Mouse (Mus musculus): Measurements from ENCODE around the gene Man2a1. TPM values are rescaled to one million over a fixed set of nuclear protein-coding genes. Genes with fewer than 3 reads are reported as not detected.
A peak's percentile ranks its signal among the peaks of the same experiment; 100 is the strongest.
"Not testable (repeated sequence)": the region's sequence is repeated elsewhere in the genome, so short reads cannot be mapped to it uniquely, and the experiment has no call there.

Man2a1 gene
- polyA plus RNA-seq, 1 experiment from 2014 or later = 11.5 TPM

GRCm38 (mm10) chr17:64749146-64749545, 148.6 kb downstream of the Man2a1 start:
- Histone ChIP-seq H3K9ac (replicated peaks) (no peak overlapping the region), H3K4me3 (ENCODE audit: low read depth, low read length) (no peak overlapping the region), H3K27ac (ENCODE audit: low read depth) (no peak overlapping the region), H3K27me3 (ENCODE audit: insufficient read depth, low read length) (no peaks in the 10 kb centered on the region), H3K4me2 (ENCODE audit: low read depth, low read length) (no peak overlapping the region), H3K9me3 (ENCODE audit: low read length) (no peaks in the 10 kb centered on the region), H3K36me3 (replicated peaks; ENCODE audit: insufficient read depth, low read length) (peaks cover 48% of the 10 kb centered on the region), H3K4me1 (ENCODE audit: insufficient read depth) (peaks cover 12% of the 10 kb centered on the region)
- WGBS (ENCODE audit: insufficient replicate concordance) = 67% methylated on average over 1 of the region's 1 CpGs
- ATAC-seq (no peak), DNase-seq (no peak)
- TF ChIP-seq EP300 (IDR thresholded peaks at IDR 0.05; ENCODE audit: low read depth) = no peak
- TF ChIP-seq CTCF (IDR thresholded peaks at IDR 0.05; ENCODE audit: low read depth) = no peak

- peaks cover 10% of the 10 kb centered on the region for H3K4me1 ChIP-seq (ENCODE audit: insufficient read depth)
- peaks cover 30% of the 10 kb centered on the region for H3K36me3 ChIP-seq (replicated peaks; ENCODE audit: insufficient read depth, low read length)
- DNase-seq (no peak), ATAC-seq (no peak)
- no peak overlapping the region for H3K9ac ChIP-seq (replicated peaks)
- TF ChIP-seq CTCF (IDR thresholded peaks at IDR 0.05; ENCODE audit: low read depth) (no peak), EP300 (IDR thresholded peaks at IDR 0.05; ENCODE audit: low read depth) (no peak)
- no peak overlapping the region for H3K4me2 ChIP-seq (ENCODE audit: low read depth, low read length)
- H3K4me3 ChIP-seq (ENCODE audit: low read depth, low read length) = no peak overlapping the region
- no peak overlapping the region for H3K27ac ChIP-seq (ENCODE audit: low read depth)
- H3K9me3 ChIP-seq (ENCODE audit: low read length) = no peaks in the 10 kb centered on the region
- no peaks in the 10 kb centered on the region for H3K27me3 ChIP-seq (ENCODE audit: insufficient read depth, low read length)
- 77% methylated on average over 5 of the region's 5 CpGs for WGBS (ENCODE audit: insufficient replicate concordance)
These were observed 150.7 kb downstream of the Man2a1 start for GRCm38 (mm10) chr17:64751249-64751648.

GRCm38 (mm10) chr17:64752126-64753019, 151.8 kb downstream of the Man2a1 start:
- no peaks in the 10 kb centered on the region for H3K27me3 ChIP-seq (ENCODE audit: insufficient read depth, low read length)
- DNase-seq = no peak
- no peak overlapping the region for H3K4me3 ChIP-seq (ENCODE audit: low read depth, low read length)
- ATAC-seq = no peak
- H3K4me1 ChIP-seq (ENCODE audit: insufficient read depth) = peaks cover 9% of the 10 kb centered on the region
- H3K27ac ChIP-seq (ENCODE audit: low read depth) = no peak overlapping the region
- 84% methylated on average over 13 of the region's 13 CpGs for WGBS (ENCODE audit: insufficient replicate concordance)
- peaks cover 22% of the 10 kb centered on the region for H3K36me3 ChIP-seq (replicated peaks; ENCODE audit: insufficient read depth, low read length)
- H3K4me2 ChIP-seq (ENCODE audit: low read depth, low read length) = no peak overlapping the region
- no peak overlapping the region for H3K9ac ChIP-seq (replicated peaks)
- H3K9me3 ChIP-seq (ENCODE audit: low read length) = no peaks in the 10 kb centered on the region
- TF ChIP-seq EP300 (IDR thresholded peaks at IDR 0.05; ENCODE audit: low read depth) (no peak), CTCF (IDR thresholded peaks at IDR 0.05; ENCODE audit: low read depth) (no peak)

- no peak for TF ChIP-seq CTCF (IDR thresholded peaks at IDR 0.05; ENCODE audit: low read depth)
- Histone ChIP-seq H3K4me2 (ENCODE audit: low read depth, low read length) (0 out of 2 replicates have a peak overlapping the region, but pooled peaks have one; percentile 39), H3K4me1 (ENCODE audit: insufficient read depth) (peaks cover 4% of the 10 kb centered on the region; the same call in 1 of the 2 replicates), H3K4me3 (ENCODE audit: low read depth, low read length) (no peak overlapping the region), H3K9ac (replicated peaks) (no peak overlapping the region), H3K9me3 (ENCODE audit: low read length) (no peaks in the 10 kb centered on the region), H3K27me3 (ENCODE audit: insufficient read depth, low read length) (no peaks in the 10 kb centered on the region), H3K27ac (ENCODE audit: low read depth) (peak overlapping the region; percentile 79), H3K36me3 (replicated peaks; ENCODE audit: insufficient read depth, low read length) (peaks cover 21% of the 10 kb centered on the region)
- WGBS (ENCODE audit: insufficient replicate concordance) = 65% methylated on average over 6 of the region's 6 CpGs
- DNase-seq = no peak
- no peak for ATAC-seq
These were observed 153.0 kb downstream of the Man2a1 start for GRCm38 (mm10) chr17:64753507-64753906.

GRCm38 (mm10) chr17:64754142-64754863, 153.8 kb downstream of the Man2a1 start:
- Histone ChIP-seq H3K27ac (ENCODE audit: low read depth) (peak overlapping the region; percentile 79), H3K4me2 (ENCODE audit: low read depth, low read length) (peak overlapping the region; percentile 39; the same call in 1 of the 2 replicates), H3K4me1 (ENCODE audit: insufficient read depth) (no peaks in the 10 kb centered on the region), H3K9ac (replicated peaks) (no peak overlapping the region), H3K27me3 (ENCODE audit: insufficient read depth, low read length) (no peaks in the 10 kb centered on the region), H3K4me3 (ENCODE audit: low read depth, low read length) (no peak overlapping the region), H3K9me3 (ENCODE audit: low read length) (no peaks in the 10 kb centered on the region), H3K36me3 (replicated peaks; ENCODE audit: insufficient read depth, low read length) (peaks cover 18% of the 10 kb centered on the region)
- peak; percentile 55 for DNase-seq
- TF ChIP-seq CTCF (IDR thresholded peaks at IDR 0.05; ENCODE audit: low read depth) (no peak), EP300 (IDR thresholded peaks at IDR 0.05; ENCODE audit: low read depth) (peak; percentile 30; the same call in 1 of the 2 replicates)
- ATAC-seq = peak; percentile 75
- WGBS (ENCODE audit: insufficient replicate concordance) = 38% methylated on average over 9 of the region's 9 CpGs

- Histone ChIP-seq H3K4me3 (ENCODE audit: low read depth, low read length) (no peak overlapping the region), H3K4me2 (ENCODE audit: low read depth, low read length) (no peak overlapping the region), H3K4me1 (ENCODE audit: insufficient read depth) (no peaks in the 10 kb centered on the region), H3K27me3 (ENCODE audit: insufficient read depth, low read length) (no peaks in the 10 kb centered on the region), H3K9ac (replicated peaks) (no peak overlapping the region), H3K36me3 (replicated peaks; ENCODE audit: insufficient read depth, low read length) (peaks cover 17% of the 10 kb centered on the region), H3K9me3 (ENCODE audit: low read length) (no peaks in the 10 kb centered on the region), H3K27ac (ENCODE audit: low read depth) (peak overlapping the region; percentile 79)
- DNase-seq = no peak
- ATAC-seq = 0 out of 2 replicates have a peak, but pooled peaks have one; percentile 23
- 68% methylated on average over 5 of the region's 5 CpGs for WGBS (ENCODE audit: insufficient replicate concordance)
- TF ChIP-seq EP300 (IDR thresholded peaks at IDR 0.05; ENCODE audit: low read depth) (no peak), CTCF (IDR thresholded peaks at IDR 0.05; ENCODE audit: low read depth) (no peak)
These were observed 154.7 kb downstream of the Man2a1 start for GRCm38 (mm10) chr17:64755191-64755590.

GRCm38 (mm10) chr17:64762651-64763050, 162.1 kb downstream of the Man2a1 start:
- H3K9ac ChIP-seq (replicated peaks); H3K4me2 ChIP-seq (ENCODE audit: low read depth, low read length); DNase-seq; H3K9me3 ChIP-seq (ENCODE audit: low read length); H3K4me3 ChIP-seq (ENCODE audit: low read depth, low read length); H3K27ac ChIP-seq (ENCODE audit: low read depth); H3K27me3 ChIP-seq (ENCODE audit: insufficient read depth, low read length); H3K4me1 ChIP-seq (ENCODE audit: insufficient read depth); H3K36me3 ChIP-seq (replicated peaks; ENCODE audit: insufficient read depth, low read length); ATAC-seq: not testable (repeated sequence)
- WGBS (ENCODE audit: insufficient replicate concordance) = 66% methylated on average over 4 of the region's 4 CpGs

Measured in liver, postnatal 0 days (tissue).